In genomic region chr10:117860361-117860760, GRCm38 (mm10) we compare ENCODE assay signal across 18 mouse cellular contexts. TPM values are rescaled to one million over a fixed set of nuclear protein-coding genes. Genes with fewer than 3 reads are reported as not detected.
DNase-seq lines count a peak whose midpoint lies in the region; ATAC-seq and TF ChIP-seq lines count a peak whose summit lies in the region.
"Had no signal": no experiment of that assay in that cellular context is flagged by ENCODE, and none has a peak within 500 bp of the region (broad histone marks: within the 10 kb centered on the region; RNA-seq: fewer than 3 reads in every experiment).

No protein-coding gene starts in this region.

- ATAC-seq in liver, embryonic 11.5 days (replicated peaks; ENCODE audit: low FRiP score), result no peak
- ATAC-seq in liver, embryonic 16.5 days (ENCODE audit: low read depth), result peak; percentile 15; the same call in 1 of the 2 replicates
- ATAC-seq: forebrain, embryonic 16.5 days; intestine, embryonic 16.5 days had no signal

- no peak overlapping the region for H3K4me2 ChIP-seq in liver, embryonic 11.5 days
- H3K4me2 ChIP-seq in liver, embryonic 16.5 days (ENCODE audit: low read depth, low read length), result no peak overlapping the region
- H3K4me2 ChIP-seq: heart, embryonic 12.5 days; hindbrain, embryonic 15.5 days; limb, embryonic 12.5 days; midbrain, embryonic 11.5 days; neural tube, embryonic 12.5 days had no signal

- no peaks in the 10 kb centered on the region for H3K79me2 ChIP-seq in liver, adult 2 months (ENCODE audit: control insufficient read depth, insufficient read depth, low read length)
- no peaks in the 10 kb centered on the region for H3K79me2 ChIP-seq in macrophage (ENCODE audit: inconsistent target)

- peak overlapping the region; percentile 38; the same call in 1 of the 2 replicates for H3K27ac ChIP-seq in liver, adult 2 months (replicated peaks; ENCODE audit: insufficient read depth, low read depth, low read length)
- no peak overlapping the region for H3K27ac ChIP-seq in liver, embryonic 11.5 days (ENCODE audit: low read depth, low read length)
- peak overlapping the region; percentile 71 for H3K27ac ChIP-seq in bone marrow macrophage, adult 2 months (ENCODE audit: insufficient read depth, low read depth, low read length)
- H3K27ac ChIP-seq in liver, embryonic 16.5 days (ENCODE audit: low read length), result peak overlapping the region; percentile 22
- H3K27ac ChIP-seq in macrophage, result peak overlapping the region; percentile 79
- no peak overlapping the region for H3K27ac ChIP-seq in kidney, adult 2 months (ENCODE audit: insufficient read depth, low read depth, low read length)
- H3K27ac ChIP-seq: hindbrain, embryonic 15.5 days; layer of hippocampus, adult 2 months; limb, embryonic 12.5 days; neural tube, embryonic 12.5 days had no signal

- DNase-seq in liver, adult 2 months (ENCODE audit: extremely low read depth, low read depth, low spot score), result peak; percentile 38
- DNase-seq in liver, embryonic 11.5 days (ENCODE audit: low spot score), result no peak
- DNase-seq in kidney, adult 2 months, result no peak
- DNase-seq in ovary, adult 18-20 months (ENCODE audit: low spot score), result no peak
- DNase-seq in adipocyte (ENCODE audit: low spot score), result no peak
- DNase-seq: cerebellum, postnatal 36 days; right cerebral cortex, postnatal 25 days had no signal

- H3K4me1 ChIP-seq in liver, adult 2 months (ENCODE audit: control insufficient read depth, insufficient read depth, low read length), result no peaks in the 10 kb centered on the region
- no peaks in the 10 kb centered on the region for H3K4me1 ChIP-seq in liver, embryonic 11.5 days (replicated peaks; ENCODE audit: control insufficient read depth, insufficient read depth, low read length)
- peaks cover 21% of the 10 kb centered on the region for H3K4me1 ChIP-seq in bone marrow macrophage, adult 2 months (ENCODE audit: control insufficient read depth, insufficient read depth, low read length)
- no peaks in the 10 kb centered on the region; the same call in 1 of the 2 replicates for H3K4me1 ChIP-seq in liver, embryonic 16.5 days (ENCODE audit: control insufficient read depth, low read depth, low read length)
- H3K4me1 ChIP-seq in kidney, adult 2 months (ENCODE audit: control insufficient read depth, insufficient read depth, low read length), result no peaks in the 10 kb centered on the region
- H3K4me1 ChIP-seq: hindbrain, embryonic 15.5 days; limb, embryonic 12.5 days; neural tube, embryonic 12.5 days had no signal

- H3K4me3 ChIP-seq in liver, adult 2 months (ENCODE audit: insufficient read depth, low read depth, low read length), result no peak overlapping the region
- H3K4me3 ChIP-seq in liver, embryonic 11.5 days (ENCODE audit: low read depth, low read length), result no peak overlapping the region
- H3K4me3 ChIP-seq in bone marrow macrophage, adult 2 months (ENCODE audit: insufficient read depth, low read length), result no peak overlapping the region
- no peak overlapping the region for H3K4me3 ChIP-seq in liver, embryonic 16.5 days (ENCODE audit: low read depth, low read length)
- H3K4me3 ChIP-seq in macrophage (ENCODE audit: inconsistent target), result no peak overlapping the region
- H3K4me3 ChIP-seq in kidney, adult 2 months (ENCODE audit: insufficient read depth, low read depth, low read length), result no peak overlapping the region
- H3K4me3 ChIP-seq: heart, embryonic 12.5 days; hindbrain, embryonic 15.5 days; layer of hippocampus, adult 2 months; limb, embryonic 12.5 days; neural tube, embryonic 12.5 days had no signal

- no peaks in the 10 kb centered on the region for H3K36me3 ChIP-seq in liver, adult 2 months (ENCODE audit: control insufficient read depth, insufficient read depth, low read length)
- no peaks in the 10 kb centered on the region for H3K36me3 ChIP-seq in liver, embryonic 11.5 days (ENCODE audit: control insufficient read depth, insufficient read depth, low read length)
- no peaks in the 10 kb centered on the region for H3K36me3 ChIP-seq in liver, embryonic 16.5 days (ENCODE audit: control insufficient read depth, insufficient read depth)
- H3K36me3 ChIP-seq in macrophage (ENCODE audit: inconsistent target), result no peaks in the 10 kb centered on the region
- H3K36me3 ChIP-seq in kidney, adult 2 months (ENCODE audit: control insufficient read depth, insufficient read depth, low read length), result no peaks in the 10 kb centered on the region
- H3K36me3 ChIP-seq: heart, embryonic 12.5 days; hindbrain, embryonic 15.5 days; limb, embryonic 12.5 days; neural tube, embryonic 12.5 days had no signal

- 77% methylated on average over 7 of the region's 7 CpGs for WGBS in liver, adult 2 months
- WGBS in liver, embryonic 11.5 days, result 60% methylated on average over 7 of the region's 7 CpGs
- WGBS in liver, embryonic 16.5 days (ENCODE audit: insufficient replicate concordance), result 52% methylated on average over 7 of the region's 7 CpGs
- WGBS in macrophage (ENCODE audit: missing documents), result 45% methylated on average over 7 of the region's 7 CpGs
- 81% methylated on average over 7 of the region's 7 CpGs for WGBS in kidney, adult 2 months

- TF ChIP-seq CTCF in liver, adult 2 months (IDR thresholded peaks at IDR 0.05; ENCODE audit: low read depth, low read length), result no peak
- TF ChIP-seq CTCF in bone marrow macrophage, adult 2 months (IDR thresholded peaks at IDR 0.05; ENCODE audit: low read depth, low read length), result no peak
- no peak for TF ChIP-seq CTCF in kidney, adult 2 months (conservative IDR thresholded peaks at IDR 0.05; ENCODE audit: insufficient read depth, insufficient read length, low read depth, low read length)

- H3K9me3 ChIP-seq in liver, embryonic 11.5 days (ENCODE audit: control insufficient read depth, low read length), result no peaks in the 10 kb centered on the region
- H3K9me3 ChIP-seq in liver, embryonic 16.5 days (replicated peaks; ENCODE audit: control insufficient read depth, low read length), result no peaks in the 10 kb centered on the region
- H3K9me3 ChIP-seq: heart, embryonic 12.5 days; hindbrain, embryonic 15.5 days; limb, embryonic 12.5 days; neural tube, embryonic 12.5 days had no signal

- no peak overlapping the region for H3K9ac ChIP-seq in liver, adult 2 months (ENCODE audit: low read depth, low read length)
- no peak overlapping the region for H3K9ac ChIP-seq in liver, embryonic 11.5 days (ENCODE audit: low read depth, low read length)
- H3K9ac ChIP-seq in liver, embryonic 16.5 days (ENCODE audit: low read depth, low read length), result no peak overlapping the region
- H3K9ac ChIP-seq: heart, embryonic 12.5 days; hindbrain, embryonic 15.5 days; limb, embryonic 12.5 days; neural tube, embryonic 12.5 days had no signal

- H3K27me3 ChIP-seq in liver, adult 2 months (ENCODE audit: control insufficient read depth, insufficient read depth, low read length), result no peaks in the 10 kb centered on the region
- H3K27me3 ChIP-seq in liver, embryonic 11.5 days (replicated peaks; ENCODE audit: control insufficient read depth, insufficient read depth, low read length), result no peaks in the 10 kb centered on the region
- no peaks in the 10 kb centered on the region for H3K27me3 ChIP-seq in liver, embryonic 16.5 days (ENCODE audit: control insufficient read depth, insufficient read depth, low read depth, low read length)
- H3K27me3 ChIP-seq in kidney, adult 2 months (replicated peaks; ENCODE audit: control insufficient read depth, insufficient read depth, low read length), result no peaks in the 10 kb centered on the region
- H3K27me3 ChIP-seq: heart, embryonic 12.5 days; hindbrain, embryonic 15.5 days; limb, embryonic 12.5 days; neural tube, embryonic 12.5 days had no signal

- no peak for TF ChIP-seq POLR2A in liver, adult 2 months (IDR thresholded peaks at IDR 0.05; ENCODE audit: extremely low read depth, insufficient read depth, low read length)
- no peak for TF ChIP-seq POLR2A in bone marrow macrophage, adult 2 months (IDR thresholded peaks at IDR 0.05; ENCODE audit: borderline replicate concordance, low read depth, low read length)
- TF ChIP-seq POLR2A in kidney, adult 2 months (IDR thresholded peaks at IDR 0.05; ENCODE audit: low read depth, low read length), result no peak

RNA-seq across cellular contexts. Expression of gene Rap1b, which starts 14.5 kb away (rescaled TPM):
- total RNA-seq in liver, adult 2 months (2014; rRNA removed), result 44.6 and 47.7 TPM in 2 replicates
- 12.5 and 14.5 TPM in 2 replicates for polyA plus RNA-seq in liver, adult 2 months (2012; rRNA removed)
- polyA plus RNA-seq in liver, embryonic 11.5 days (2014; fragmentation: Nextera tagmentation; extraction: Ambion mirVana), result 252 and 292 TPM in 2 replicates
- polyA plus RNA-seq in bone marrow macrophage, adult 2 months (2012; ENCODE audit: insufficient read depth, insufficient read length, missing spikeins), result 454 and 458 TPM in 2 replicates
- 87.0 and 91.8 TPM in 2 replicates for polyA plus RNA-seq in liver, embryonic 16.5 days (2015; fragmentation: Nextera tagmentation; extraction: Ambion mirVana)
- 100 to 1,000 TPM in 25 of 26 experiments, 10 to 100 TPM in 1; 70.7 to 351 (median 212) TPM for total RNA-seq in macrophage (2018; cell fraction: chromatin; rRNA removed)
- 100 to 1,000 TPM; 377 to 760 (median 592) TPM for total RNA-seq in macrophage (2018; cell fraction: cytosol; rRNA removed)
- total RNA-seq in macrophage (2018; cell fraction: nucleus; rRNA removed), result 100 to 1,000 TPM; 221 to 711 (median 424) TPM
- 389 to 490 TPM (median 469 TPM) in 3 replicates for polyA plus RNA-seq in macrophage (2018)
- polyA plus RNA-seq in kidney, adult 2 months (2012; rRNA removed), result 23.2 and 38.2 TPM in 2 replicates

Comparison
In these comparisons a context has a peak if more than half of its experiments do, and no peak if none do; other contexts are left out.
1. H3K27ac ChIP-seq: peak in liver, adult 2 months (single experiment), bone marrow macrophage, adult 2 months (single experiment), liver, embryonic 16.5 days (single experiment) and macrophage (single experiment); none in liver, embryonic 11.5 days (single experiment) and kidney, adult 2 months (single experiment).